Mouse (Mus musculus) kidney, adult 9 months (tissue): Measurements from ENCODE around the gene Samd4.

Experiments
- DNase-seq: peaks from one replicate; pipeline ENCODE4 v3.0.0; 2022

Gene Samd4

GRCm38 (mm10) chr14:46956121-46956520, 73.5 kb downstream of the Samd4 start:
- DNase-seq = no peak

- no peak for DNase-seq
Measured at GRCm38 (mm10) chr14:46959166-46959721, 76.6 kb downstream of the Samd4 start.

GRCm38 (mm10) chr14:46959831-46960230, 77.2 kb downstream of the Samd4 start:
- no peak for DNase-seq

- no peak for DNase-seq
Measured at GRCm38 (mm10) chr14:46962832-46963231, 80.2 kb downstream of the Samd4 start.

- no peak for DNase-seq
Measured at GRCm38 (mm10) chr14:46964074-46964872, 81.6 kb downstream of the Samd4 start.

GRCm38 (mm10) chr14:46966206-46966605, 83.6 kb downstream of the Samd4 start:
- peak; percentile 27 for DNase-seq

- DNase-seq = peak; percentile 18
Measured at GRCm38 (mm10) chr14:46968046-46968445, 85.4 kb downstream of the Samd4 start.

GRCm38 (mm10) chr14:46970673-46971072, 88.0 kb downstream of the Samd4 start:
- no peak for DNase-seq

GRCm38 (mm10) chr14:46971802-46972201, 89.1 kb downstream of the Samd4 start:
- no peak for DNase-seq

- DNase-seq = no peak
Measured at GRCm38 (mm10) chr14:46974874-46975273, 92.2 kb downstream of the Samd4 start.

- no peak for DNase-seq
Measured at GRCm38 (mm10) chr14:46975969-46976368, 93.3 kb downstream of the Samd4 start.

GRCm38 (mm10) chr14:46976712-46977111, 94.1 kb downstream of the Samd4 start:
- no peak for DNase-seq

- no peak for DNase-seq
Measured at GRCm38 (mm10) chr14:46977660-46978059, 95.0 kb downstream of the Samd4 start.

- DNase-seq = no peak
Measured at GRCm38 (mm10) chr14:46979172-46979571, 96.5 kb downstream of the Samd4 start.

- DNase-seq = no peak
Measured at GRCm38 (mm10) chr14:46980736-46981438, 98.2 kb downstream of the Samd4 start.

- DNase-seq = no peak
Measured at GRCm38 (mm10) chr14:46982106-46982505, 99.5 kb downstream of the Samd4 start.

GRCm38 (mm10) chr14:46984542-46985125, 102.0 kb downstream of the Samd4 start:
- no peak for DNase-seq

GRCm38 (mm10) chr14:46989694-46990093, 107.0 kb downstream of the Samd4 start:
- DNase-seq = no peak

GRCm38 (mm10) chr14:46990450-46990849, 107.8 kb downstream of the Samd4 start:
- DNase-seq = no peak

GRCm38 (mm10) chr14:46994704-46995103, 112.0 kb downstream of the Samd4 start:
- DNase-seq = no peak

- peak; percentile 26 for DNase-seq
Measured at GRCm38 (mm10) chr14:46999321-47000025, 116.8 kb downstream of the Samd4 start.

GRCm38 (mm10) chr14:47000096-47000736, 117.6 kb downstream of the Samd4 start:
- DNase-seq = peak; percentile 33
